Mouse (Mus musculus): ENCODE results near the gene Krtap4-1. TPM values are rescaled to one million over a fixed set of nuclear protein-coding genes. Genes with fewer than 3 reads are reported as not detected.
"Not testable (repeated sequence)": the region's sequence is repeated elsewhere in the genome, so short reads cannot be mapped to it uniquely, and the experiment has no call there.

Krtap4-1 gene
- polyA plus RNA-seq, 1 experiment from 2014 or later: not detected

GRCm38 (mm10) chr11:99634653-99635134 lies 6.7 kb upstream of the Krtap4-1 start, which contains the start of gene Krtap4-2:
Gene Krtap4-2, minus strand, starts transcription at chr11:99635084.
- ATAC-seq (ENCODE audit: low FRiP score, low TSS enrichment): no peak
- H3K27me3 ChIP-seq (ENCODE audit: control insufficient read depth, insufficient read depth, low read length): no peaks in the 10 kb centered on the region
- H3K27ac ChIP-seq (replicated peaks): no peak within 1 kb of the TSS
- no peak within 1 kb of the TSS for H3K4me2 ChIP-seq (replicated peaks; ENCODE audit: low read depth)
- H3K9me3 ChIP-seq (ENCODE audit: control insufficient read depth, low read length): no peaks in the 10 kb centered on the region
- no peaks in the 10 kb centered on the region for H3K36me3 ChIP-seq (ENCODE audit: control insufficient read depth, insufficient read depth, low read length)
- DNase-seq (ENCODE audit: low spot score): no peak
- WGBS: 42% methylated on average over 8 of the region's 8 CpGs
- TF ChIP-seq EP300 (optimal IDR thresholded peaks at IDR 0.05) (no peak), CTCF (IDR thresholded peaks at IDR 0.05; ENCODE audit: low read depth) (no peak)
- no peaks in the 10 kb centered on the region for H3K4me1 ChIP-seq (replicated peaks; ENCODE audit: control insufficient read depth, insufficient read depth)
- no peak within 1 kb of the TSS for H3K9ac ChIP-seq (ENCODE audit: low read length)
- H3K4me3 ChIP-seq (ENCODE audit: low read depth, low read length): no peak within 1 kb of the TSS

GRCm38 (mm10) chr11:99633293-99633692 lies 5.3 kb upstream of the Krtap4-1 start:
- ATAC-seq (ENCODE audit: low FRiP score, low TSS enrichment): no peak
- Histone ChIP-seq H3K4me3 (ENCODE audit: low read depth, low read length) (no peak overlapping the region), H3K9me3 (ENCODE audit: control insufficient read depth, low read length) (no peaks in the 10 kb centered on the region), H3K36me3 (ENCODE audit: control insufficient read depth, insufficient read depth, low read length) (no peaks in the 10 kb centered on the region), H3K9ac (ENCODE audit: low read length) (no peak overlapping the region), H3K27ac (replicated peaks) (no peak overlapping the region), H3K4me1 (replicated peaks; ENCODE audit: control insufficient read depth, insufficient read depth) (no peaks in the 10 kb centered on the region), H3K27me3 (ENCODE audit: control insufficient read depth, insufficient read depth, low read length) (no peaks in the 10 kb centered on the region), H3K4me2 (replicated peaks; ENCODE audit: low read depth) (no peak overlapping the region)
- TF ChIP-seq EP300 (optimal IDR thresholded peaks at IDR 0.05): no peak
- TF ChIP-seq CTCF (IDR thresholded peaks at IDR 0.05; ENCODE audit: low read depth): no peak
- no peak for DNase-seq (ENCODE audit: low spot score)
- WGBS: 76% methylated on average over 2 of the region's 2 CpGs

GRCm38 (mm10) chr11:99630890-99631289 lies 2.9 kb upstream of the Krtap4-1 start:
- Histone ChIP-seq H3K27me3 (ENCODE audit: control insufficient read depth, insufficient read depth, low read length) (no peaks in the 10 kb centered on the region), H3K4me1 (replicated peaks; ENCODE audit: control insufficient read depth, insufficient read depth) (no peaks in the 10 kb centered on the region), H3K9ac (ENCODE audit: low read length) (no peak overlapping the region), H3K9me3 (ENCODE audit: control insufficient read depth, low read length) (no peaks in the 10 kb centered on the region), H3K27ac (replicated peaks) (no peak overlapping the region), H3K36me3 (ENCODE audit: control insufficient read depth, insufficient read depth, low read length) (no peaks in the 10 kb centered on the region), H3K4me3 (ENCODE audit: low read depth, low read length) (no peak overlapping the region), H3K4me2 (replicated peaks; ENCODE audit: low read depth) (no peak overlapping the region)
- ATAC-seq (ENCODE audit: low FRiP score, low TSS enrichment): peak; percentile 77
- 28% methylated on average over 3 of the region's 3 CpGs for WGBS
- TF ChIP-seq CTCF (IDR thresholded peaks at IDR 0.05; ENCODE audit: low read depth) (no peak), EP300 (optimal IDR thresholded peaks at IDR 0.05) (no peak)
- DNase-seq (ENCODE audit: low spot score): no peak

- no peak within 1 kb of the TSS for H3K4me2 ChIP-seq (replicated peaks; ENCODE audit: low read depth)
- H3K27ac ChIP-seq (replicated peaks): no peak within 1 kb of the TSS
- no peaks in the 10 kb centered on the region for H3K27me3 ChIP-seq (ENCODE audit: control insufficient read depth, insufficient read depth, low read length)
- H3K9ac ChIP-seq (ENCODE audit: low read length): no peak within 1 kb of the TSS
- no peaks in the 10 kb centered on the region for H3K36me3 ChIP-seq (ENCODE audit: control insufficient read depth, insufficient read depth, low read length)
- H3K9me3 ChIP-seq (ENCODE audit: control insufficient read depth, low read length): no peaks in the 10 kb centered on the region
- H3K4me1 ChIP-seq (replicated peaks; ENCODE audit: control insufficient read depth, insufficient read depth): no peaks in the 10 kb centered on the region
- TF ChIP-seq CTCF (IDR thresholded peaks at IDR 0.05; ENCODE audit: low read depth): no peak
- TF ChIP-seq EP300 (optimal IDR thresholded peaks at IDR 0.05): no peak
- DNase-seq (ENCODE audit: low spot score): no peak
- H3K4me3 ChIP-seq (ENCODE audit: low read depth, low read length): no peak within 1 kb of the TSS
- no peak for ATAC-seq (ENCODE audit: low FRiP score, low TSS enrichment)
- 64% methylated on average over 2 of the region's 2 CpGs for WGBS
Observed at GRCm38 (mm10) chr11:99620335-99620734, 7.7 kb downstream of the Krtap4-1 start, which contains the start of gene Gm11562. Gene Gm11562, minus strand, starts transcription at chr11:99620435.

- no peaks in the 10 kb centered on the region for H3K4me1 ChIP-seq (replicated peaks; ENCODE audit: control insufficient read depth, insufficient read depth)
- whole genome bisulfite sequencing: 65% methylated on average over 3 of the region's 3 CpGs
- no peaks in the 10 kb centered on the region for H3K36me3 ChIP-seq (ENCODE audit: control insufficient read depth, insufficient read depth, low read length)
- no peak within 1 kb of the TSS for H3K4me3 ChIP-seq (ENCODE audit: low read depth, low read length)
- H3K27me3 ChIP-seq (ENCODE audit: control insufficient read depth, insufficient read depth, low read length): no peaks in the 10 kb centered on the region
- H3K27ac ChIP-seq (replicated peaks): no peak within 1 kb of the TSS
- ATAC-seq (ENCODE audit: low FRiP score, low TSS enrichment) (peak; percentile 90), DNase-seq (ENCODE audit: low spot score) (no peak)
- H3K9me3 ChIP-seq (ENCODE audit: control insufficient read depth, low read length): no peaks in the 10 kb centered on the region
- TF ChIP-seq CTCF (IDR thresholded peaks at IDR 0.05; ENCODE audit: low read depth) (no peak), EP300 (optimal IDR thresholded peaks at IDR 0.05) (no peak)
- H3K9ac ChIP-seq (ENCODE audit: low read length): no peak within 1 kb of the TSS
- H3K4me2 ChIP-seq (replicated peaks; ENCODE audit: low read depth): no peak within 1 kb of the TSS
Observed at GRCm38 (mm10) chr11:99614796-99615363, 13.2 kb downstream of the Krtap4-1 start, which contains the start of gene Krtap2-4. Gene Krtap2-4, minus strand, starts transcription at chr11:99614846.

- WGBS: 51% methylated on average over 2 of the region's 2 CpGs
- not testable (repeated sequence) for H3K4me2 ChIP-seq (replicated peaks; ENCODE audit: low read depth); H3K36me3 ChIP-seq (ENCODE audit: control insufficient read depth, insufficient read depth, low read length); ATAC-seq (ENCODE audit: low FRiP score, low TSS enrichment); H3K4me3 ChIP-seq (ENCODE audit: low read depth, low read length); H3K4me1 ChIP-seq (replicated peaks; ENCODE audit: control insufficient read depth, insufficient read depth); DNase-seq (ENCODE audit: low spot score); H3K9ac ChIP-seq (ENCODE audit: low read length); H3K27me3 ChIP-seq (ENCODE audit: control insufficient read depth, insufficient read depth, low read length); H3K27ac ChIP-seq (replicated peaks); H3K9me3 ChIP-seq (ENCODE audit: control insufficient read depth, low read length)
Observed at GRCm38 (mm10) chr11:99610089-99610488, 17.9 kb downstream of the Krtap4-1 start, which contains the start of gene Gm11937. Gene Gm11937, minus strand, starts transcription at chr11:99610189.

Data from stomach, postnatal 0 days (tissue).